Mouse (Mus musculus): ENCODE results near the gene Epha8. TPM values are rescaled to one million over a fixed set of nuclear protein-coding genes. Genes with fewer than 3 reads are reported as not detected.

Epha8 gene
- total and polyA plus RNA-seq, 3 experiments: 0.03 TPM; not detected in 2

DNA sequence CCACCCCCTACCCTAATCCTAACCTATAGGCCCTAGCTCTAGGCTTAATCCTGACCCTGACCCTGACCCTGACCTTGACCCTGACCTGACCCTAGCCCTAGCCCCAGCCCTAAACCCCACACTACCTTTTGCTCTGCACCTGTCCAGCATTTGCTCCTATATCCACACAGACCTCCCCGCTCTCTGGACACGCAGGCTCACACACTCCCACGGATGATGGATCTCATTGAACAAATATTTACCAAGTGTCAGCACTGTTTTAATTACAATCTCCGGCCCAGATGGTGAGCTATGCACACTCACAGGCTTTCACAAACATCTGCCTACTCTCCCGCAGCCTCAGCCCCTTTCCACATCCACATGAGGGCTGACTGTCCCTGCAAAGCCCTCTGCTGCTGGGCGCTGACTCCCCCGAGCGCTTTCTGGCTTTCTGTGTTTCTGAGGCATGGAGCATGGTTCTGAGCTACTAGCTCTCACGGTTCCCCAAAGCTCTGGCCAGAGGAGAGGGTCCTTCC is 58.5 kb downstream of the Epha8 start:
- no peak overlapping the region for H3K9ac ChIP-seq (ENCODE audit: control insufficient read depth, low read depth, low read length, poor library complexity, severe bottlenecking)
- H3K27me3 ChIP-seq (ENCODE audit: control insufficient read depth in 1 of 2, insufficient read depth in 2 of 2, low read length in 2 of 2): no peaks in the 10 kb centered on the region
- DNase-seq (ENCODE audit: low read depth, low spot score): no peak
- H3K79me2 ChIP-seq (ENCODE audit: control insufficient read depth, insufficient read depth, low read length, poor library complexity): no peaks in the 10 kb centered on the region
- H3K4me3 ChIP-seq (ENCODE audit: control insufficient read depth in 1 of 2, insufficient read depth in 1 of 2, low read depth in 2 of 2, low read length in 2 of 2): no peak overlapping the region
- TF ChIP-seq MAZ (IDR thresholded peaks at IDR 0.05; ENCODE audit: low read depth, low read length): no peak
- TF ChIP-seq E2F4 (IDR thresholded peaks at IDR 0.05; ENCODE audit: borderline replicate concordance, low read depth, low read length): no peak
- no peak for TF ChIP-seq KAT2A (conservative IDR thresholded peaks at IDR 0.05; ENCODE audit: low read depth, low read length)
- no peak for TF ChIP-seq EP300 (IDR thresholded peaks at IDR 0.05; ENCODE audit: low read depth in 1 of 2, low read length in 2 of 2)
- no peak for TF ChIP-seq CHD1 (IDR thresholded peaks at IDR 0.05; ENCODE audit: low read depth, low read length)
- no peak for TF ChIP-seq HCFC1 (IDR thresholded peaks at IDR 0.05; ENCODE audit: low read depth, low read length)
- TF ChIP-seq TAL1 (IDR thresholded peaks at IDR 0.05; ENCODE audit: low read length): no peak
- TF ChIP-seq NRF1 (IDR thresholded peaks at IDR 0.05; ENCODE audit: insufficient read depth, low read depth, low read length, poor library complexity, severe bottlenecking): no peak
- TF ChIP-seq RCOR1 (IDR thresholded peaks at IDR 0.05; ENCODE audit: low read depth, low read length): no peak
- no peak for TF ChIP-seq GABPA (IDR thresholded peaks at IDR 0.05; ENCODE audit: low read depth, low read length)
- no peak for TF ChIP-seq NELFE (IDR thresholded peaks at IDR 0.05; ENCODE audit: low read depth, low read length)
- no peak for TF ChIP-seq MAFK (IDR thresholded peaks at IDR 0.05; ENCODE audit: borderline replicate concordance, low read depth, low read length)
- TF ChIP-seq MXI1 (IDR thresholded peaks at IDR 0.05; ENCODE audit: low read depth, low read length): no peak
- TF ChIP-seq USF1 (IDR thresholded peaks at IDR 0.05; ENCODE audit: low read depth, low read length): no peak
- no peak for TF ChIP-seq TCF12 (IDR thresholded peaks at IDR 0.05; ENCODE audit: low read depth, low read length)
- no peaks in the 10 kb centered on the region for H3K9me3 ChIP-seq (replicated peaks; ENCODE audit: insufficient read depth, low read length)
- no peaks in the 10 kb centered on the region for H3K36me3 ChIP-seq (ENCODE audit: control insufficient read depth in 1 of 2, insufficient read depth in 2 of 2, low read length in 2 of 2)
- no peaks in the 10 kb centered on the region for H3K4me1 ChIP-seq (ENCODE audit: control insufficient read depth in 1 of 2, insufficient read depth in 2 of 2, low read length in 2 of 2)
- H3K27ac ChIP-seq (ENCODE audit: control insufficient read depth, low read depth, low read length): no peak overlapping the region

DNA sequence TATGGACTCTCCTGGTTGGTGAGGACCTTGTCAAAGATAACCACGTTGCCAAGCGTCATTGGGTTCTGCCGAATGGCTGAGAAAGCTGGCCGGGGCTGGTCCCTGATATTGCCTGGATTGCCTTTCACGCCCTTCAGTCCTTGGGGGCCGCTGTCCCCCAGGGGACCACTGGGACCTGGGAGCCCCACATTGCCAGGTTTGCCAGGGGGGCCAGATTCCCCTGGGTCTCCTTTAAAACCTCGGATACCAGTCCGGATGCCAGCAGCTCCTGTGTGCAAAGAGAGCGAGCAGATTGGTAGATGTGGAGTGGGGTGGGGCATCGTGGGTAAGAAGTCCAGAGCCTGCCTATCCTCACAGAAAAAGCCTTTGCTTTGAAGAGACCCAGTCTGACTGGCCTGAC is 60.2 kb downstream of the Epha8 start:
- no peaks in the 10 kb centered on the region for H3K36me3 ChIP-seq (ENCODE audit: control insufficient read depth in 1 of 2, insufficient read depth in 2 of 2, low read length in 2 of 2)
- no peaks in the 10 kb centered on the region for H3K79me2 ChIP-seq (ENCODE audit: control insufficient read depth, insufficient read depth, low read length, poor library complexity)
- no peak for DNase-seq (ENCODE audit: low read depth, low spot score)
- no peaks in the 10 kb centered on the region for H3K9me3 ChIP-seq (replicated peaks; ENCODE audit: insufficient read depth, low read length)
- no peaks in the 10 kb centered on the region for H3K27me3 ChIP-seq (ENCODE audit: control insufficient read depth in 1 of 2, insufficient read depth in 2 of 2, low read length in 2 of 2)
- no peak overlapping the region for H3K27ac ChIP-seq (ENCODE audit: control insufficient read depth, low read depth, low read length)
- no peak overlapping the region for H3K9ac ChIP-seq (ENCODE audit: control insufficient read depth, low read depth, low read length, poor library complexity, severe bottlenecking)
- TF ChIP-seq RAD21 (IDR thresholded peaks at IDR 0.05; ENCODE audit: low read depth, low read length): no peak
- TF ChIP-seq UBTF (IDR thresholded peaks at IDR 0.05; ENCODE audit: borderline replicate concordance, insufficient read depth, low read depth, low read length): no peak
- TF ChIP-seq ETS1 (IDR thresholded peaks at IDR 0.05; ENCODE audit: low read depth, low read length): no peak
- no peak for TF ChIP-seq HCFC1 (IDR thresholded peaks at IDR 0.05; ENCODE audit: low read depth, low read length)
- no peak for TF ChIP-seq ZC3H11A (IDR thresholded peaks at IDR 0.05; ENCODE audit: low read depth, low read length)
- TF ChIP-seq NRF1 (IDR thresholded peaks at IDR 0.05; ENCODE audit: insufficient read depth, low read depth, low read length, poor library complexity, severe bottlenecking): no peak
- no peak for TF ChIP-seq SMC3 (IDR thresholded peaks at IDR 0.05; ENCODE audit: low read depth, low read length)
- no peak for TF ChIP-seq EP300 (IDR thresholded peaks at IDR 0.05; ENCODE audit: low read depth in 1 of 2, low read length in 2 of 2)
- TF ChIP-seq CTCF (IDR thresholded peaks at IDR 0.05 in 2 of 3, conservative IDR thresholded peaks at IDR 0.05 in 1 of 3; ENCODE audit: control insufficient read depth in 1 of 3, insufficient read depth in 1 of 3, low read depth in 2 of 3, low read length in 3 of 3, poor library complexity in 1 of 3, severe bottlenecking in 1 of 3): no peak
- TF ChIP-seq MAFK (IDR thresholded peaks at IDR 0.05; ENCODE audit: borderline replicate concordance, low read depth, low read length): no peak
- H3K4me3 ChIP-seq (ENCODE audit: control insufficient read depth in 1 of 2, insufficient read depth in 1 of 2, low read depth in 2 of 2, low read length in 2 of 2): no peak overlapping the region
- no peaks in the 10 kb centered on the region for H3K4me1 ChIP-seq (ENCODE audit: control insufficient read depth in 1 of 2, insufficient read depth in 2 of 2, low read length in 2 of 2)

Measured in MEL (cell line).